Mouse (Mus musculus) lung, adult 18-20 months (tissue): ENCODE data around the gene Cdk2ap2.
"Not testable (repeated sequence)": the region's sequence is repeated elsewhere in the genome, so short reads cannot be mapped to it uniquely, and the experiment has no call there.

Experiments
- DNase-seq, 2 experiments: peaks; one replicate each; pipeline ENCODE4 v3.0.0; 2022; ENCODE audit warnings: mixed read lengths in 2 of 2

Gene Cdk2ap2

DNA sequence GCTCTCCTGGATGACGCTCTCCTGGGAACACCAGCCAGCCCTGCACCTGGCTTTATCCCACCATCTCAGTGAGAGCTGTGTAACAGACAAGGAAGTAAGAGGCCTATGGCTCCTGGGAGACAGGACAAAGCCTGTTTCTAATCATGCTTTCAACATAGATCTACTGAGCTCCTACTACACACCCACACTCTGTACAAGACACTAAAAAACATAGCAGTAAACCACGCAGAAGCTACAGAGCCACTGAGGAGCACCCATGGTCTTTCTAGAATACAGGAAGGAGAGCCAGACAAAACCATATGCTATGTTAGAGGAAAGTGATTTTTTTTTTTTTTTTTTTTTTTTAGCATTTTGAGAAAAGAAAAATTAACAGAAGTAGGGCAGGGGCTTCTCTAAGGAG, 21.4 kb downstream of the Cdk2ap2 start:
- DNase-seq = no peak

DNA sequence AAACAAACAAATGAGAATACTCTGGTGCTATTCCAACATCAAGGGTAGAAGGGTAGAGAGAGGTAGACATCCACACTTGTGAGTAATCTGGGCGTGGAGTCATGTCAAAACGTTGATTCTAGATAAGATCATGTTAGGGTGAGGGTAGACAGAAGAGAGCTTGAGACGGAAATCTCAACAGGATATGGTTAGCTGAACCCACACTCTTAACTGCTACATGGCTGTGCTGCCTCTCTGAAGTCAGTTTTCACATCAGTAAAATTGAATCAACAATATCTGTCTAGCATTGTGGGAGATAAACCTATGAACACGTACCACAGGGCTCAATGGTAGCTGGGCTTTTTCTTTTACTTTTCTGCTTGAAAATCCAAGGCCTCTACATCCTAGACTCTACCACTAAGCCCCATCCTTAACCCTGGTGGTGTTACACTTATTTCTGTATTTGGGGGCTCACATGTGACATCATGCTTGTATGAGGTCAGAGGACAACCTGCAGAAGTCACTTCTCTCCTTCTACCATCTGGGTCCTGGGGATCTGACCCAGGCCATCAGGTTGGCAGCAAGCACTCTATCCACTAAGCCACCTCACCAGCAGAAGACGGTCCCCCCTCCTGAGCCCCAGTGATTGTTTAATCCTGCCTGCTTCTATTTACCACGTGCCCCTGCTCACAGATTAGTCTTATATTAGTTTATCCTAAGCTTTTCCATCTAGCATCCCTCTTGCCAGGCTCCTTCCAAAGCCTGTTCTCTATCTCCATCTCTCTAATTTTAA, 22.9 kb downstream of the Cdk2ap2 start:
- DNase-seq = no peak

DNA sequence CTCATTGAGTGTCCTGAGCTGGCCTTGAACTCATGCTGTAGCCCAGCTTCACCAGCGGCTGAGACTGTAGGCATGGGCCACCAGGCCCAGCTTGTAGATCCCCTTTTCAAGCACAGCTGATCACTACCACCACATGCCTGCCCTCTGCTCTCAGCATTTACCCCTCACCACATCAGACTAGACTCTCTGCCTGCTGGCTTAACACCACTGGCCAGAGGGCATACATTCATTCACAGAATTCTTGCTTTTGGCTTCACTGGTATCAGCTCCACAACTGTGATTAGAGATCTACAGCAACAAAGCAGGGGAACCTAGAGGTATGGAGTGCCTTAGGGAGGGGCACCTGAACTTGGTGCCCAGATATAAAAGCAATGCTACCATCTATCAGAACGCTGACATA, 23.5 kb downstream of the Cdk2ap2 start:
- DNase-seq = no peak

DNA sequence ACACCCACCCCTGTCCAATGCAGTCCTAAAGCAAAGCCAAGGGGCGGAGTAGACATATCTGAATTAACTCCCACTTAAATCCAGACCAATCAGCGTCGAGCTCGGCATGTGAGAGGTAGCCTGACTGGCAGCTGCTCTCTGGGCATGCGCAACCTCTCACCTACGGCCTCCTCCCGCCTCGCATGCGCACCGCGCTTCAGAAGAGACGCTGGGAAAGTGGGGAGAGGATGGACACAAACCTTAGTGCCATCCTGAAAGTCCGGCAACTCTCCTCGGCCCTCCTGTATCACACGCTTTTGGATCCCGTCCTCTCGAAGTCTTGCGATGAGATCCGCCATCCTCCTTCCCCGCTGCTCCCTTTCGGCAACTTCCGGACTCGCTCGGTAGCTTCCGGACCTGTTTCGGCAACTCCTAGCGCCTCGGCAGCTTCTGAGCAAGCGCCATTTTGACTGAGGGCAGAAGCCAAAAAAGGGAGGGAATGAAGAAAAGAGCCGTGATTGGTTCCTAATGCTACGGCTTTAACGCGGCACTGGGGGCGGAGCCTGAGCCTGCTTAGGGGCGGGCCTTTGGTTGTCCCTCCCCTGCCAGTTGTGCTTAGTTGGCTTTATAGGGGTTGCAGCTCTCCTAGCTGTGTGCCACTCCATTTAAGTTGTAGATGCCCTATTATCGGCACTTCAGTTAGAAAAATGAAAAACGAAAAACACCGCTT, 24.3 kb downstream of the Cdk2ap2 start:
- DNase-seq = peak; percentile 98 to 99

DNA sequence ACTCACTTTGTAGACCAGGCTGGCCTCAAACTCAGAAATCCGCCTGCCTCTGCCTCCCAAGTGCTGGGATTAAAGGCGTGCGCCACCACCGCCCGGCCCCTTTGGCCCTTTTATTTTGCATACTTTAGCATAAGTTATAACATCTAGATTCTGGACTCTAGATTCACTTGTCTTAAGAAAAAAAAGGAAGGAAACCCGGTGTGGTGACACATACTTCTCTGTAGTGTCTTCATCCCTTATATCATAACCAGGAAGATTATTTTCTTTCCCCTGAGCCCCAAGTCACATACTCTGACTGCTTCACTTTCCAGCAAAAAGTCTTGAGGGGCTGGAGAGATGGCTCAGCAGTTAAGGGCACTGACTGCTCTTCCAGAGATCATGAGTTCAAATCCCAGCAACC, 24.9 kb downstream of the Cdk2ap2 start:
- DNase-seq = not testable (repeated sequence)

DNA sequence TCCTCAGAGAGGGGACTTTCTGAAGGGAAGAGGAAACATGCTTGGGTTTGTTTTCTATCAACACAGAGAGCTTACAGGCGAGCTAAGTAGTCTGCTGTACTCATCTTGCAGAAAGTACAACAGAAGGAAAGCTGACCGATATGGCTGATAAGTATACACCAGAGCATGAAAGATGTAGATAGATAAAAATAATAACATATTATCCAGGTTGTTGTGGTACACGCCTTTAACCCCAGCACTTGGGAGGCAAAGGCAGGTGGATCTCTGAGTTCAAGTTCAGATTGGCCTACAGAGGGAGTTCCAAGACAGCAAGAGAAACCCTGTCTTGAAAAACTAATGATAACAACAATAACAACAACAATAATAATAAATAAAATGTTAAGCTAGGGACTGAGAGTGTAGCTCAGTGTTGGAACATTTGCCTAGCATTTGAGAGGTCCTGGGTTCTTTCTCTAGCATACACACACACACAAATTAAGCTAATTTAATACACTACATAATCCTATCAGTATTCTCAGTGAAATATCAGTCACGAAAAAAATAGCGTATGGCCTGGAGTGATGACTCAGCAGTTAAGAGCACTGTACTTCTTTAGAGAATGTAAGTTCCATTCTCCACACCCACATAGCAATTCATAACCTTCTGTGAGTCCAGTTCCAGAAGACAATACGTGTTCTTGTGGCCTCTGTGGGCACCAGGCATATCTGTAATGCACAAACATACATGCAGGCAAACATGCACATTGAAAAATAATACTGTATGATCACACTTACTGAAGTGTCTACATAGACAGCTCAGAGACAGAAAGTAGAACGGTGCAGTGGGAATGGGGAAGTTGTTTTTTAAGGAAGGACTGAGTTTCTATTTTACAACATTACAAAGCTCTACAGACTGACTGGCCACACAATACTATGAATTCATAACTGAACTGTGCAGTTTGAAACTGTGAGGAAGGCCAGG, 25.7 kb downstream of the Cdk2ap2 start:
- no peak for DNase-seq

DNA sequence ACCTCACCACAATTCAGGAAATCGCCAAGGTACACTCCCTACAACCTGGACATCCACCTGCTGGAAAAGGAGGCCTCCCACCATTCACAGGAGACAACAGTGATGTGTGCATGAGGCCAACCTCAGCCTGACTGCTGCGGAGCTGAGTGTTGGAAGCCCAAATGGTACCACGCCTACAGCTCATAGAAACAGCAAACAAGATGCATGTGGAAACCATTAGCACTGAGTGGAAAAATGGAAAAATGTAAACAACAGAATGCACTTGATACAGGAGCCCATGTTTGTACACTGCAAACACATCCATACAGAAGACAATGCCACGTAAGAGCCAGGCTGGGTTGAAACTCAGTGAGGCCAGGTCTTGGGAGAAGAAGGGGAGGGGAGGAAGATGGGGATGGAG, 27.4 kb downstream of the Cdk2ap2 start:
- no peak for DNase-seq

DNA sequence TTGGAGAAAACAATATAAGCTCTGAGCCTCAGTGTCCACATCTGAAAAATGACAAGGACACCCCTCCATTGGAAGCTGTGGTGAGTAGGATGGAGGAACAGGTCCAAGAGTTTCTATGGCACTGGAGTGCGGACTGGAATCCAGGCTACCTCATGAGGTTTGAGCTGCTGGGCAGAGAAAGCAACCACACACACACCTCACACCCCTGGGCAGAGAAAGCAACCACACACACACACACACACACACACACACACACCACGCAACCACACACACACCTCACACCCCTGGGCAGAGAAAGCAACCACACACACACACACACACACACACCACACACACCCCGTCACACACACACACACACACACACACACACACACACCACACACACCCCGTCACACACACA, 28.3 kb downstream of the Cdk2ap2 start:
- DNase-seq = not testable (repeated sequence)

DNA sequence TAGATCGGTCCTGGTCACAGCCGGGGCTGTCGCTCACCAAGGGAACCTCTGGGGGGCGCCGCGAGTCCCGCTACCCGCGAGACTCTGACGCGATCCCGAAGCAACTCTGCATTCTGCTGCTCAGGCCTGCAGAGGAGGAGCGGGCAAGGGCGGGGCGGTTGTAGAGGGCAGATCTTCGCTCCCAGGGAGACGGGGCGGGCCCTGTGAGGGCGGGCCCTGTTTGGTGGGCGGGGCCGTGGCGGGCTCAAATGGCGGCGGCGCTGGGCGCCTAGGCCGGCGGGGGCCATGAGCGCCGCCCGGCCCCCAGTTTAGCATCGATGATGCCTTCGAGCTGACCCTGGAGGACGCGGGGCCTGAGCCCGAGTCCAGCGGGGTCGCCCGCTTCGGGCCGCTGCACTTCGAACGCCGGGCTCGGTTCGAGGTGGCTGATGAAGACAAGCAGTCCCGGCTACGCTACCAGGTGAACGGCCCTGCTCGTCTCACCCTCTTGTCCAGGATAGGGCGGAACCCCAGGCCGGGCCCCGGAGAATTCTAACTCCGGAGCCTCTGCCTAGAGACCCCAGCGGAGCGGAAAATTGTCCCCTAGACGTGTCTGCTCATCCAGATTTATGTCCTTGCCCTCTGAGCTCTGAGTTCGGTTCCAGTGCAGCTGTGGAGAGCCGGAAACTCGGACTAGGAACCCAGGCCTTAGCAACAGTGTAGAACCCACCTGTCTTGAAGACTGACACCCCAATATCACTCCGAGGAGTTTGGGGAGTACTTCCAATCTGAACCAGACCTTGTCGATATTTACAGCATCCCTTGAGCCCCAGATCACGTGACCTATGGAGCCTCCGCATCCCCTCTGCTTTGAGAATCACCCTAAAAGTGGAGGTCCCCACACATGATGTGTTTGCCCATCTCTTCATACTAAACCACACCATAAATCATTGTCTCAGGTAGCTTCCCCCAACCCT, 29.0 kb downstream of the Cdk2ap2 start, which contains the start of gene Aip:
Gene Aip (minus strand): TSS at position 118 of the 956 bp plus-strand sequence.
- DNase-seq = peak; percentile 99

DNA sequence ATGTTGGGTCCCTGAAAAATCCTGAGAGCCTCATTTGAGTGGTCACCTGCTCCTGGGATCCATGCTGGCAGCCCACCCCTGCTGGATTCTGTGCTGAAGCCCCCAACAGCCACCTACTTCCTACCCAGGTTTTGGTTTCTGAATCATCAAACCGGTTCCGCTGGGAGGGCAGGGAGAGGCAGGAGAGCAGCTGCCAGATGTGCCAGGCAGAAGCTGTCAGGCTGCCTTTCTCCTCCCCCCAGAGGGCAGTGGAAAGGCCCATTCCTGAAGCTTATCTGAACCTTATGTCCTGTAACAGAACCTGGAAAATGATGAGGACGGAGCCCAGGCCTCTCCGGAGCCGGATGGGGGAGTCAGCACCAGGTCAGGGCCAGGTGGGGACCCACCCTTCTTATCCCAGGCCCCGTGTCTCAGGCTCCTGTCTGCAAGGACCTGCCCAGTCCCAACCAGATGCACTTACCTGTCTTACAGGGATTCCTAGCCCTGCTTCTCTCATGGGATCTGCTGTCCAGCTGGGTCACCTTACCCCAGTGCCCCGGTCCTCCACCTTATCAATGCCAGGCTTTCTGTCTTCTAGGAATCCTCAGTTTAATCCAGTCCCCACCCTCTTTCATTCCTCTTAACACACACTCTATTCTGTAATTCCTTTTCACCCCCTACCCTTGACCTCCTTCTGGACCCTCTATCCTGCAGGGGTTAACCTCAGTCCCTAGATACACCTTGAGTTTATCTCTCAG, 29.9 kb downstream of the Cdk2ap2 start:
- peak; percentile 62 to 64 for DNase-seq

DNA sequence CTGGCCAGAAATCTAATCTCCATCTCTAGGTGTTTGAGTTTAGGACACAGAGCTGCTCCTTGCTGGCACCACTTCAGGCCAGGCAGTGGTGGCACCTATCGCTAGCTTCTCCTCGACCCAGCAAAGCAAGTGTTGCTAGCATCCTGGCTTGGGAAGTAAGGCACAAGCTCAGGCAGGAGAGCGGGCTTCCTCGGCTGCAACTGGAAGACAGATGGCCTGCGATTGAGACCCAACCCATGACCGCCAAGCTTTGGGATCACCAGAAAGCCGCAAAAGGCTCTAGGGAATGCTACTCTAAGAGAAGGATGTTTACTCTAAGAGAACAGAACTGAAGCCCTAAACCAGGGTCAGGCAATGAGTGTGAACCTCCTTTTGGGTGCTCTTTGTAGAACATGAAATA, 32.5 kb downstream of the Cdk2ap2 start:
- no peak for DNase-seq

DNA sequence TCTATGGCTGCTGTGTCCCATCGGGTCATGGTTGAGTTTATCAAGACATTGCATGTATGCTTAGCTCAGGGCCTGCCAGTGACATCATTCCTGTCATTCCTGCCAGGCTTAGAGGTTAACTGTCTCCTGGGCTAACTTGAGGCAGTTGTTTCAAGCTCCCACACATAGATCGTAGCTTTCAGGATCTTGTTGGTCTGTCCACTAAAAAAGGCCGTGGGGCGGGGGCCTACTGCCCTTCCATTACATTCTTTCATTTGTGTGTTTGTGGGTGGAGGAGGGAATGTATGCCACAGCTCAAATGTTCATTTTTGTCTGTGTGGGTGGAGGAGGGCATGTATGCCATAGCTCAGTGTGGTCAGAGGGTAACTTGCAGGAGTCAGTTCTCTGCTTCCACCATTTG, 33.1 kb downstream of the Cdk2ap2 start:
- DNase-seq = no peak

DNA sequence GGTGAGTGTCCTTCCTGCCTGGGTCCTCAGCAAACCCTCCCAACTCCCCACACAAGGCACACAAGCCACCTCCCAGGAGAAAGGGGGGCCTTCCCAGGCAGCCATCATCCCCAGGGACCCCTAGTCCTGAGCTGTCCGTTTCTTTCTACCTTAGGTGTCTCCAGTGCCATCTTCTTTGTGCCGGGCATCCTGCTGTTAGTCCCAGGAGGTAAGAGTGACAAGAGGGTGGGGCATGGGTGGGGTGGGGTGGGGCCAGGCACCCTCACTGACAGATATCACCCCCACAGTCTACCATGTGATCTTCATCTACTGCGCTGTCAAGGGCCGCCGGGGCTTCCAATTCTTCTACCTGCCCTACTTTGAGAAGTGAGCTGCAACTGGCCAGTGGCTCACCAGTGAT, 34.1 kb downstream of the Cdk2ap2 start:
- DNase-seq = no peak

DNA sequence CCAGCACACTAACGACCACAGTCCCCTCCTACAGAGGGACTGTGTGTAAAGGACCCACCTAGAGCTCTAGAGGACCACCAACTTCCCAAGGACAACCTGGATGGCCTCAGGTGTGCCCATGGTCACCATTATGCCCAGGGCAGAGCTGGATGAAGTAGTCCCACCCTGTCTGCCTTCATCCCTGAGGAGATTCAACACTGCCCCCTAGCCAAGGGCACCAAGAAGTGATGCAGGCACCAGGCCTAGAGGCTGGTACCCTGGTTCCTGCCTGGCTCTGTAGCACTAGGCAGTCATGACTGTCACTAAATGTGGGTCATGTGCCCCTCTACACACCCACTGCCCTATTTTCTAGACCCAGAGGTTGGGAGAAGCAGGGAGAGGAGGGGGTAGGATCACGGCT, 34.8 kb downstream of the Cdk2ap2 start:
- no peak for DNase-seq

DNA sequence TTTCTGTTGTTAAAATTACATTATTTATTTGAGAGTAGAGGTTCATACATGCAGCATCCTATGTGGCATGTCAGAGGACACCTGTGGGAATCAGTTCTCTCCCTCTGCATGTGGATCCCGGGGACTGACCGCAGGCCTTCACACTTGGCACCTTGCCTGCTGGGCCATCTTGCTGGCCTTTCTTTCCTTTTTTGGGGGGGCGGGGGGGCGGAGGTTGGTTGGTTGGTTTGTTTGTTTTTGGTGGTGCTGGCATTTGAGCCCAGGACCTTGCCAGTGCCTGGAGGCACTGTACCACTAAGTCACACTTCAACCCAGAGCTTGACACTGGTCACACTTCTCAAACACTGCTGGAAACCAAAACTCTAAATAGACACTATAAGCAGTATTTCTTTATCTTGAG, 37.4 kb downstream of the Cdk2ap2 start:
- no peak for DNase-seq

DNA sequence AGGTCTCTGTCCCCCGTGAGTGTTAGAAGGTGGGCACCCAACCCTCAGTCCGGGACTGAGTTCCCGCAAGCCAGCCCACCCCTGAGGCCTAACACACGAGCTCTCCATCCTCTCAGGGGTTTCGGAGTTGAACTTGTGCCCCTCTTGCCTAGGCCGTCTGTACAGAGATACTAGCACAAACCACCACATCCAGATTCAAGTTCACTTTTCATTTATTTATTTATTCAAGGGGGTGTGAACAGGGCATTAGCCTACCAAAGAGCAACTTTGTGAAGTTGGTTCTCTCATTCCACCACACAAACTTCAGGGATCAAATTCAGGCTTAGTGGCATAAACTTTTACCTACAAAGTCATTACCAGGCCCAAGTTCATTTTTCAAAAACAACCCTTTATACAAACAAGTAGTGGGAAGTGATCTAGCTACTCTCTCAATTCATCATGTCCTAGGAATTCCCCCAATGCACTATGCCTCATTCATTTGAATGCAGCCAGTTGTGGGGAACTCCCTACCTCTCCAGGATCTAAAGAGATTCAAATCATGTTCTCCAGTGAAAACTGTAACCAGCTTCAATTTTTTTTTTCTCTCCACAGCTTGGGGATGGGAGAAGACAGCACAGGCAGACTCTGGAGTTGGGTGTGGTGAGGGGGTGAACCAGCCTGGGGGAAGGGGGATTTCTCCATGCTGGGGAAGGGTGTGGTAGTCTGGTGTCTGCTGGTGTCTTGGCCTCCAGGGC, 38.4 kb downstream of the Cdk2ap2 start:
- not testable (repeated sequence) for DNase-seq

DNA sequence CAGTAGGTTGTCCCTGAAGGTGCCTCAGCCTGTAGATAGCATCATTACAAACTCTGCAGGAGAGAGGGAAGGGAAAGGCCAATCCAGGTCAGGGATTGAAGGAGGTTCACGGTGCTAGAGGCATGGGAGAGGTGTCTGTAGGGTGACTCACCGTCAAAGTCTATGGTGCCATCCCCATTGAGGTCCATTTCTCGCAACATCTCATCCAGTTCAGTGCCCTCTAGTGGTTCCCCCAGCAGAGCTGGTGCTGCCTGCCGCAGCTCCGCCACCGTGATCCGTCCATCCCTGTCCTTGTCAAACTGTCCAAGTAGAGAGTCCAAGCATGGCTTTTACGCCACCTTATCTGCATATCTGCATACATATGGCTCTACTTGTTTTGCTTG, 39.0 kb downstream of the Cdk2ap2 start:
- not testable (repeated sequence) for DNase-seq

DNA sequence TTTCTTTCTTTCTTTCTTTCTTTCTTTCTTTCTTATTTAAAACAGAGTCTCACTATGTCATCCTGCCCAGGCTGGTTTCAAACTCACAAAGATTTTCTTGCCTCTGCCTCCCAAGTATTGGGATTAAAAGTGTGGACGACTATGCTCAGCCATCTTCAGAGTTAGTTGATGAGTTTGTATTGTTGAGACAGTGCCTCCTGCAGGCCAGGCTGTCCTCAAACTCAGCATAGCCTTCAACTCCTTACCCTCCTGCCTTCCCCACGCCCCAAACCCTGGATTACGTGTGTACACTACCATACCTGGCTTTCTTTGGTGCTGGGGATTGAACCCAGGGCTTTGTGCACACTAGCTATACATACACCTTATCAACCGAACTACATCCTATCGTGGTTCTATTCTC, 39.5 kb downstream of the Cdk2ap2 start:
- DNase-seq = no peak

DNA sequence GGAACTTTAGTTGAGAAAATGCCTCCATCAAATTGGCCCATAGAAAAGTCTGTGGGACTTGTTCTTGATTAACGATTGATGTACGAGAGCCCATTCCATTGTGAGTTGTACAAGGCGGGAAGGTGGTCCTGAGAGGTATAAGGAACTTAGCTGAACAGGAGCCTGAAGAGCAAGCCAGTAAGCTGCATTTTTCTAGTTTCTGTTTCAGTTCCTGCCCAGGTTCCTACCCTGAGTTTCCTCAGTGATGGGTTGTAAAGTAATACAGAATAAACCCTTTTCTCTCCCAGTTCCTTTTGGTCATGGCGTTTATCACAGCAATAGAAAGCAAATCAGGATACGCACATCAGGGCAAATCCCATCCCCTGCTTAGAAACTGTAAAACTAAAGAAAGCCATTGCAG, 40.9 kb downstream of the Cdk2ap2 start:
- no peak for DNase-seq

DNA sequence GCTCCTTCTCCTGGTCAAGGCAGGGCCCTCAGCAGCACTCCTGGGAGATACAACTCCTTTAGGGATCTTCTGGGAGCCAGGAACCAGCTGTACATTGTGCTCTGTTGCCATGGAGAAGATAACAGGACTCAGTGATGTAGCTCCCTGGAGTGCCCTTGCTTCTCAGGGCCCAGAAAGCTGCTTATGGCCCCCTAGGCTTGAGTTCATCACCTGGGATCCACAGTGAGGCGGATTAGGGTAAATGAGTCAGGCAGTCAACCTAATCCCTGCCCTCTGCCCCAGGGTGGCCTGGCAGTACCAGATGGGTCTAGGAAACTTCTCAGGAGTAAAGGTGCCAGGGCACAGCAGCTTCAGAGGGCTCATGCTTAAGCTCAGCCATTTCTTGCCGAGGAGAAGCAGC, 42.5 kb downstream of the Cdk2ap2 start, which contains the start of gene Gpr152:
Gene Gpr152 (plus strand): TSS at position 342 of the 400 bp plus-strand sequence.
- DNase-seq = no peak
